Mouse (Mus musculus) Muller cell, postnatal 12 days (primary cell): ENCODE measurements around the gene Ext2.

Source experiments
- DNase-seq: peaks from one replicate; pipeline ENCODE4 v3.0.0-alpha.2; 2015; ENCODE audit errors: inconsistent ontology term

Ext2 gene

GRCm38 (mm10) chr2:93806487-93807201 lies 15.7 kb downstream of the Ext2 start:
- no peak for DNase-seq

GRCm38 (mm10) chr2:93805523-93805922 lies 16.8 kb downstream of the Ext2 start:
- DNase-seq: no peak

- DNase-seq: no peak
Observed at GRCm38 (mm10) chr2:93805066-93805465, 17.3 kb downstream of the Ext2 start.

- no peak for DNase-seq
Observed at GRCm38 (mm10) chr2:93802947-93803346, 19.4 kb downstream of the Ext2 start.

- DNase-seq: no peak
Observed at GRCm38 (mm10) chr2:93801097-93801496, 21.3 kb downstream of the Ext2 start.

GRCm38 (mm10) chr2:93797162-93797795 lies 25.1 kb downstream of the Ext2 start:
- DNase-seq: no peak

GRCm38 (mm10) chr2:93794375-93794774 lies 28.0 kb downstream of the Ext2 start:
- no peak for DNase-seq

GRCm38 (mm10) chr2:93791516-93792499 lies 30.6 kb downstream of the Ext2 start:
- no peak for DNase-seq

GRCm38 (mm10) chr2:93790798-93791345 lies 31.5 kb downstream of the Ext2 start:
- DNase-seq: no peak

- no peak for DNase-seq
Observed at GRCm38 (mm10) chr2:93788557-93788956, 33.8 kb downstream of the Ext2 start.

- peak; percentile 77 for DNase-seq
Observed at GRCm38 (mm10) chr2:93786175-93786574, 36.2 kb downstream of the Ext2 start.

- no peak for DNase-seq
Observed at GRCm38 (mm10) chr2:93785432-93785798, 37.0 kb downstream of the Ext2 start.

- peak; percentile 52 for DNase-seq
Observed at GRCm38 (mm10) chr2:93784721-93785431, 37.5 kb downstream of the Ext2 start.

- DNase-seq: peak; percentile 16
Observed at GRCm38 (mm10) chr2:93783926-93784539, 38.3 kb downstream of the Ext2 start.

GRCm38 (mm10) chr2:93782682-93783081 lies 39.7 kb downstream of the Ext2 start:
- DNase-seq: no peak

- DNase-seq: no peak
Observed at GRCm38 (mm10) chr2:93782156-93782555, 40.2 kb downstream of the Ext2 start.

GRCm38 (mm10) chr2:93780528-93780927 lies 41.8 kb downstream of the Ext2 start:
- DNase-seq: no peak

- no peak for DNase-seq
Observed at GRCm38 (mm10) chr2:93779897-93780208, 42.5 kb downstream of the Ext2 start.

- peak; percentile 17 for DNase-seq
Observed at GRCm38 (mm10) chr2:93779081-93779896, 43.1 kb downstream of the Ext2 start.

GRCm38 (mm10) chr2:93778616-93779015 lies 43.8 kb downstream of the Ext2 start:
- no peak for DNase-seq
